Mouse (Mus musculus) ES-Bruce4 (cell line): ENCODE measurements around the gene Tmem265.

Experiments
- CTCF ChIP-seq: IDR thresholded peaks from one replicate; pipeline ENCODE4 v1.8.1; 2011; ENCODE audit warnings: low read depth, low read length
- POLR2A ChIP-seq: IDR thresholded peaks from one replicate; pipeline ENCODE4 v1.8.1; 2011; ENCODE audit warnings: low read length; ENCODE audit not compliant: insufficient read depth

DNA sequence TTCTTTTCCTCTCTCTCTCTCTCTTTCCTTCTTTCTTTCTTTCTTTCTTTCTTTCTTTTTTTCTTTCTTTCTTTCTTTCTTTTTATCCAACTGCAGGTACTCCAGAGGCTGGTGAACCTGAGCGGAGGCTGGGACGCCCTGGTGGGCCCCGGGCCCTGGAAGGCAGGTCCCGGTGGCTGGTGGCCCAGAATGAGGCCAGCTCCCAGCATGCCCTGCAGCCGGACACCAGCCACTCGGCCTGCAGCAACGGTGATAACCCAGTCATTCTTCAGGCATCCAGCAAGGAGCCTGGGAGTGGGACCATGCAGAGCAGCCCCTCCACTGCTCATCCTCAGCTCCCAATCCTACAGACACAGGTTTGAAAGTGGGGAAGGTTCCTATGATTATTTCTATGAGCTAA, 45.3 kb upstream of the Tmem265 start:
- TF ChIP-seq CTCF = no peak
- no peak for TF ChIP-seq POLR2A
